Mouse (Mus musculus) heart, postnatal 25 days (tissue): ENCODE results near the gene Cox4i1. TPM values are rescaled to one million over a fixed set of nuclear protein-coding genes. Genes with fewer than 3 reads are reported as not detected.

Experiments used
- DNase-seq: peaks from one replicate; pipeline ENCODE4 v3.0.0; 2022; ENCODE audit warnings: low spot score
- intact Hi-C: fragments of 180-260 bp; cut with DNase I; formaldehyde crosslinking; loops from one replicate; pipeline ENCODE4 v1.15.1; 2025
- total RNA-seq, 2 experiments: library from RNA; stranded (reverse); gene quantifications; 2 replicates each; pipeline ENCODE4 v1.2.3; 2021

The Cox4i1 gene
- total RNA-seq, 2 experiments from 2014 or later = 4,549 to 4,664 TPM

DNA sequence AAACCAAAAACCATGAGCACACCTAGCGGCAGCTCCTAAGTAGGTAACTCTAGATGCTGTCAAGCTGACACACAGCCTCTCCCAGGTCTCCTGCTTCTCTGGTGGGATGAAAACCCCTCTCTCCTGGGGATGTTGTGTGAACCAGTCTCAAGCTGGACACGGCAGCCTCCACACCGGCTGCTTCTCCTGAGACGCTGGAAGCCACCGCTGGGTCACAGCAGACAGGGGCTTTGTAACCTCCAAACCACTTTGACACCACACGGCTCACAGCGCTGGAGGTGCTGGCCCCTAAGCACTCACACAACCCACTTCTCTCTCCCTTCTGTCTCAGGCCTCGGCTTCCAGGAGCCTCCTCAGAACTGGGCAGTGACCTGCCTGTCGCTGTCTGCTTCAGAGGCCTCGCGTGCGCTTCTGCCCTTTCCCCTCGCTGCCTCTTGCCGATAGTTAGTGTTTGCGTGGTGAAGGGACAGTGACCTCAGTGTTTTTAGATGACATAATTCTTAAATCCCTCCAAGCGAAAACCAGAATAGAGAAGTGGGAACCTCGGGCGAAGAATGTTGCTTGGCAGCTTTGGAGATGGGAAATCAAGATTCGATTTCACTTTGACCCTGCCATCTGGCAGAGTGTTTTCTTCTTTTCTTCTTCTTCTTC lies 51.7 kb downstream of the Cox4i1 start:
- no peak for DNase-seq
- intact Hi-C loops = no loop called here

DNA sequence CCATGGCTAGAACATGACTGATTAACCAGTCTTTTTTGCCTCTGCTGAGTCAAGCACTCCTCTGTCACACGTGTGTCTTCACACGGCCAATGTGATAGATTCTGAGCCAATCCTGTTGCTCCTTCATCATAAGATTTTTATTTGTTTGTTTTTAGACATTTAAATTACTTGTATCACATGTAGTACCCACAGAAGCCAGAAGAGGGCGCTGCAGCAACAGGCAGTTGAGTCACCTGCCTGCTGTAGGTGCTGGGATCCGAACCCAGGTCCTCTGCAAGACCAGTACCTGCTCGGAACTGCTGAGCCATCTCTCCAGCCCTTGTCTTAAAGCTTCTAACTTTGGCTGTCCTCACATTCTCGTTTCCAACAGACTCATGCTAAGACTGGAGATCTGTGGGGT lies 55.0 kb downstream of the Cox4i1 start:
- intact Hi-C loops = no loop called here
- no peak for DNase-seq

Other genes with a start within 250 kb of the Cox4i1 start
- 1 to 10 TPM; 1.2 to 1.5 TPM for gene Gins2, start 78.9 kb upstream of the Cox4i1 start, total RNA-seq
- gene 1190005I06Rik, start 20.6 kb upstream of the Cox4i1 start, total RNA-seq = 1 to 10 TPM; 2.3 to 3.4 TPM
- gene Gm27021, start 143 bp upstream of the Cox4i1 start, total RNA-seq = not detected
- 10 to 100 TPM; 45.6 to 46.9 TPM for gene Emc8, start 351 bp downstream of the Cox4i1 start, total RNA-seq
- 1 to 10 TPM; 3.2 to 4.5 TPM for gene Irf8, start 68.1 kb downstream of the Cox4i1 start, total RNA-seq